Mouse (Mus musculus): ENCODE data around the gene Gm11639. TPM values are rescaled to one million over a fixed set of nuclear protein-coding genes. Genes with fewer than 3 reads are reported as not detected.

Gene Gm11639
- polyA plus RNA-seq, 1 experiment from 2014 or later = not detected

- H3K36me3 ChIP-seq (ENCODE audit: control insufficient read depth, insufficient read depth) = no peaks in the 10 kb centered on the region
- no peak for ATAC-seq
- H3K4me2 ChIP-seq (replicated peaks; ENCODE audit: low read depth) = no peak overlapping the region
- no peak overlapping the region for H3K9ac ChIP-seq (ENCODE audit: low read depth, low read length)
- no peaks in the 10 kb centered on the region for H3K27me3 ChIP-seq (replicated peaks; ENCODE audit: control insufficient read depth, insufficient read depth, low read length)
- H3K4me1 ChIP-seq (replicated peaks; ENCODE audit: control insufficient read depth, insufficient read depth, low read length) = no peaks in the 10 kb centered on the region
- no peak for TF ChIP-seq CTCF (IDR thresholded peaks at IDR 0.05; ENCODE audit: low read depth)
- peaks cover 9% of the 10 kb centered on the region; the same call in 1 of the 2 replicates for H3K9me3 ChIP-seq (ENCODE audit: control insufficient read depth)
- WGBS = 89% methylated on average over 10 of the region's 10 CpGs
- H3K4me3 ChIP-seq (ENCODE audit: low read depth, low read length) = no peak overlapping the region
- H3K27ac ChIP-seq (ENCODE audit: low read depth, low read length) = no peak overlapping the region
These were observed 481.3 kb downstream of the Gm11639 start for GRCm38 (mm10) chr11:105166780-105167179.

Other genes starting within 250 kb of the Gm11639 start
- 8.1 and 9.0 TPM in 2 replicates for gene Kansl1, start 216.8 kb upstream of the Gm11639 start, polyA plus RNA-seq (2015; fragmentation: Nextera tagmentation; extraction: Ambion mirVana)
- 11.0 and 14.0 TPM in 2 replicates for gene Cdc27, start 135.1 kb upstream of the Gm11639 start, polyA plus RNA-seq (2015; fragmentation: Nextera tagmentation; extraction: Ambion mirVana)
- gene Myl4, start 135.0 kb upstream of the Gm11639 start, polyA plus RNA-seq (2015; fragmentation: Nextera tagmentation; extraction: Ambion mirVana) = 2.7 and 7.1 TPM in 2 replicates
- 5.3 and 6.1 TPM in 2 replicates for gene Itgb3, start 77.7 kb upstream of the Gm11639 start, polyA plus RNA-seq (2015; fragmentation: Nextera tagmentation; extraction: Ambion mirVana)

Data from intestine, postnatal 0 days (tissue).